Mouse (Mus musculus) heart, embryonic 16.5 days (tissue): ENCODE data around the gene Col25a1. TPM values are rescaled to one million over a fixed set of nuclear protein-coding genes. Genes with fewer than 3 reads are reported as not detected.

Source experiments
- ATAC-seq: fragments of 200-750 bp; cut with Nextera tagmentation; replicated peaks from 2 replicates; pipeline ENCODE4 v1.8.0; 2017; ENCODE audit warnings: moderate number of reproducible peaks; ENCODE audit not compliant: insufficient read depth, low FRiP score; ENCODE audit errors: extremely low read depth
- H3K27ac ChIP-seq: fragments of 300-500 bp; sonication (generic); 2 replicates; pipeline ENCODE4 v1.5.1; 2014; ENCODE audit warnings: mild to moderate bottlenecking, low read length, control low read depth, moderate library complexity
- H3K27me3 ChIP-seq: fragments of 300-500 bp; sonication (generic); 2 replicates; pipeline ENCODE4 v1.6.1; 2014; ENCODE audit warnings: low read length, mixed read lengths; ENCODE audit not compliant: control insufficient read depth, insufficient read depth
- H3K36me3 ChIP-seq: fragments of 300-500 bp; sonication (generic); 2 replicates; pipeline ENCODE4 v1.6.1; 2014; ENCODE audit not compliant: control insufficient read depth, insufficient read depth
- H3K4me1 ChIP-seq: fragments of 300-500 bp; sonication (generic); 2 replicates; pipeline ENCODE4 v1.6.1; 2014; ENCODE audit warnings: low read length, mixed read lengths; ENCODE audit not compliant: control insufficient read depth, insufficient read depth
- H3K4me2 ChIP-seq: fragments of 300-500 bp; sonication (generic); 2 replicates; pipeline ENCODE4 v1.6.1; 2014; ENCODE audit warnings: low read depth, mild to moderate bottlenecking, control low read depth, low read length
- H3K4me3 ChIP-seq: fragments of 300-500 bp; sonication (generic); 2 replicates; pipeline ENCODE4 v1.5.1; 2014; ENCODE audit warnings: mild to moderate bottlenecking, control low read depth, low read length
- H3K9ac ChIP-seq: fragments of 300-500 bp; sonication (generic); 2 replicates; pipeline ENCODE4 v1.6.1; 2014; ENCODE audit warnings: low read length, control low read depth
- H3K9me3 ChIP-seq: fragments of 300-500 bp; sonication (generic); replicated peaks from 2 replicates; pipeline ENCODE4 v1.6.1; 2016; ENCODE audit warnings: low read length; ENCODE audit not compliant: control insufficient read depth
- WGBS: fragments of 180-500 bp; shearing (Covaris S2); extraction: QIAGEN DNeasy Blood & Tissue Kit; methylation state at CpG from one replicate; pipeline ENCODE4 v1.1.7; 2014; 5-methylcytosine and 5-hydroxymethylcytosine counted together
- polyA plus RNA-seq: library from polyadenylated mRNA; unstranded; fragments of >200 nt; fragmentation: Nextera tagmentation; extraction: Ambion mirVana; gene quantifications from 2 replicates; pipeline ENCODE4 v1.2.1, GENCODE M21; 2015

Gene Col25a1
- polyA plus RNA-seq, 1 experiment from 2014 or later, result 1.2 TPM

- no peaks in the 10 kb centered on the region for H3K9me3 ChIP-seq
- H3K27me3 ChIP-seq, result no peaks in the 10 kb centered on the region
- 70% methylated on average over 9 of the region's 9 CpGs for WGBS
- H3K36me3 ChIP-seq, result no peaks in the 10 kb centered on the region
- no peaks in the 10 kb centered on the region for H3K4me1 ChIP-seq
- no peak overlapping the region for H3K4me2 ChIP-seq
- H3K9ac ChIP-seq, result no peak overlapping the region
- no peak overlapping the region for H3K27ac ChIP-seq
- no peak overlapping the region for H3K4me3 ChIP-seq
- no peak for ATAC-seq
Observed at GRCm38 (mm10) chr3:130378626-130379025, 247.3 kb downstream of the Col25a1 start.

GRCm38 (mm10) chr3:130380299-130380845, 249.1 kb downstream of the Col25a1 start:
- Histone ChIP-seq H3K27me3 (no peaks in the 10 kb centered on the region), H3K4me3 (no peak overlapping the region), H3K36me3 (no peaks in the 10 kb centered on the region), H3K4me2 (no peak overlapping the region), H3K9me3 (no peaks in the 10 kb centered on the region), H3K9ac (no peak overlapping the region), H3K27ac (no peak overlapping the region), H3K4me1 (no peaks in the 10 kb centered on the region)
- no peak for ATAC-seq
- WGBS, result 80% methylated on average over 5 of the region's 5 CpGs

- H3K36me3 ChIP-seq, result no peaks in the 10 kb centered on the region
Observed at GRCm38 (mm10) chr3:130381691-130382090, 250.4 kb downstream of the Col25a1 start.

GRCm38 (mm10) chr3:130385856-130386255, 254.6 kb downstream of the Col25a1 start:
- Histone ChIP-seq H3K27ac (no peak overlapping the region), H3K9me3 (no peaks in the 10 kb centered on the region), H3K36me3 (no peaks in the 10 kb centered on the region), H3K4me1 (peaks cover 2% of the 10 kb centered on the region; the same call in 1 of the 2 replicates), H3K4me3 (no peak overlapping the region), H3K4me2 (no peak overlapping the region), H3K9ac (no peak overlapping the region), H3K27me3 (no peaks in the 10 kb centered on the region)
- 0 out of 2 replicates have a peak, but pooled peaks have one; percentile 28 for ATAC-seq
- 21% methylated on average over 4 of the region's 4 CpGs for whole genome bisulfite sequencing

More at GRCm38 (mm10) chr3:130381691-130382090, 250.4 kb downstream of the Col25a1 start:
- ATAC-seq, result no peak
- Histone ChIP-seq H3K9ac (no peak overlapping the region), H3K4me3 (no peak overlapping the region), H3K4me2 (no peak overlapping the region), H3K4me1 (peaks cover 2% of the 10 kb centered on the region; the same call in 1 of the 2 replicates), H3K27me3 (no peaks in the 10 kb centered on the region), H3K27ac (no peak overlapping the region), H3K9me3 (no peaks in the 10 kb centered on the region)
- 90% methylated on average over 5 of the region's 5 CpGs for WGBS

GRCm38 (mm10) chr3:130387156-130387555, 255.9 kb downstream of the Col25a1 start:
- H3K36me3 ChIP-seq, result no peaks in the 10 kb centered on the region
- no peaks in the 10 kb centered on the region for H3K27me3 ChIP-seq
- H3K4me2 ChIP-seq, result no peak overlapping the region
- ATAC-seq, result no peak
- H3K4me3 ChIP-seq, result no peak overlapping the region
- WGBS, result 83% methylated on average over 4 of the region's 4 CpGs
- H3K9ac ChIP-seq, result no peak overlapping the region
- H3K9me3 ChIP-seq, result no peaks in the 10 kb centered on the region
- H3K27ac ChIP-seq, result no peak overlapping the region
- H3K4me1 ChIP-seq, result peaks cover 2% of the 10 kb centered on the region; the same call in 1 of the 2 replicates

- Histone ChIP-seq H3K36me3 (no peaks in the 10 kb centered on the region), H3K4me2 (peak overlapping the region; percentile 18), H3K9ac (no peak overlapping the region), H3K4me1 (peaks cover 2% of the 10 kb centered on the region; the same call in 1 of the 2 replicates), H3K27me3 (no peaks in the 10 kb centered on the region), H3K27ac (peak overlapping the region; percentile 20; the same call in 1 of the 2 replicates), H3K4me3 (no peak overlapping the region), H3K9me3 (no peaks in the 10 kb centered on the region)
- WGBS, result 55% methylated on average over 14 of the region's 14 CpGs
- ATAC-seq, result 0 out of 2 replicates have a peak, but pooled peaks have one; percentile 18
Observed at GRCm38 (mm10) chr3:130389261-130389975, 258.1 kb downstream of the Col25a1 start.

GRCm38 (mm10) chr3:130396636-130397035, 265.3 kb downstream of the Col25a1 start:
- Histone ChIP-seq H3K4me2 (no peak overlapping the region), H3K27ac (no peak overlapping the region), H3K9ac (no peak overlapping the region), H3K4me3 (no peak overlapping the region), H3K36me3 (no peaks in the 10 kb centered on the region), H3K4me1 (no peaks in the 10 kb centered on the region), H3K9me3 (no peaks in the 10 kb centered on the region), H3K27me3 (no peaks in the 10 kb centered on the region)
- ATAC-seq, result no peak

GRCm38 (mm10) chr3:130400716-130401559, 269.6 kb downstream of the Col25a1 start:
- no peak for ATAC-seq
- Histone ChIP-seq H3K4me1 (no peaks in the 10 kb centered on the region), H3K27ac (peak overlapping the region; percentile 65), H3K4me2 (peak overlapping the region; percentile 17), H3K27me3 (no peaks in the 10 kb centered on the region), H3K9ac (no peak overlapping the region), H3K4me3 (no peak overlapping the region), H3K36me3 (no peaks in the 10 kb centered on the region), H3K9me3 (no peaks in the 10 kb centered on the region)
- WGBS, result 64% methylated on average over 13 of the region's 13 CpGs

GRCm38 (mm10) chr3:130401560-130401852, 270.2 kb downstream of the Col25a1 start:
- ATAC-seq, result no peak
- WGBS, result 73% methylated on average over 1 of the region's 1 CpGs
- no peaks in the 10 kb centered on the region for H3K27me3 ChIP-seq
- no peak overlapping the region for H3K27ac ChIP-seq
- no peaks in the 10 kb centered on the region for H3K4me1 ChIP-seq
- H3K9ac ChIP-seq, result no peak overlapping the region
- no peaks in the 10 kb centered on the region for H3K9me3 ChIP-seq
- no peak overlapping the region for H3K4me2 ChIP-seq
- H3K4me3 ChIP-seq, result no peak overlapping the region
- no peaks in the 10 kb centered on the region for H3K36me3 ChIP-seq
